Mouse (Mus musculus) frontal cortex, postnatal 10 days (tissue): ENCODE measurements around the gene Spin1.
A peak's percentile ranks its signal among the peaks of the same experiment; 100 is the strongest.
"Not testable (repeated sequence)": the region's sequence is repeated elsewhere in the genome, so short reads cannot be mapped to it uniquely, and the experiment has no call there.

Experiments
- DNase-seq, 2 experiments: peaks; one replicate each; pipeline ENCODE4 v3.0.0; 2022; ENCODE audit warnings: low spot score in 2 of 2, mixed read lengths in 1 of 2

Gene Spin1

DNA sequence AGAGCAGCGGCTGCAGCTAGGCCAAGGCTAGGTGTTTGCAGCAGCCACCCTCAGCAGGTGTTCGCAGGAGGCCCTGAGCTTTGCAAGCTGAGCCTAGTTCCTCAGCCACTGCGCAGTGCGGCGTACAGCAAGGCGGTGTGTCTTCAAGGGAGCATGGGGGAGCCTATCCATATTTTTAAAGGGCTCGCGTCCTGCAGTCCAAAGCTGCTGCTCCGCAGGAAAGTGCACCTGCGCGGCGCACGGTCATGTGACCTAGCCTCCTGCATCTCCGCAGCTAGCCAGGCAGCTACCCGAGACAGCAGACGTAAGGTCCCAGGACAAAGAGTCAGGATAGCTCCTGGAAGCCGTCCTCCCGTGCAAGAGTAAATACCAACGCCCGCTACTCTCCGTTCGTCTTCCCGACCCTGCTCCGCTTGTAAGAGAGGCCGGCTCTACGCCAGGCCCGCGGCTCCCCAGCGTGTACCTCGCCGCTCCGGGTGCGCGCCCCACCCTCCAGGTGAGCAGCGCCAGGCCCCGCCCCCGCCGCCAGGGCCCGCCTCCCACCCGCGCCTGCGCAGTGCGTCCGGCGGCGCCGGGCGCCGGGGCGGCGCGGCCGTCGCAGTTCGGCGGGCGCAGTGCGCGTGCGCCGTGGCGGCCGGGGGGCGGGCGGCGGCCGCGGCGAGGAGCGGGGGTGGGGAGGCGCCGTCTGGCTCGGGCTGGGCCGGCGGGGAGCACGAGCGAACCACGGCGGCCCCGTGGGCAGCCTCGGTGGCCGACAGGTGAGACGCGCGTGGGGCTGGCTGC, at the start of gene Spin1:
Gene Spin1, plus strand, starts transcription at position 648 of the 783 bp plus-strand sequence.
- DNase-seq = peak; percentile 72 to 80

DNA sequence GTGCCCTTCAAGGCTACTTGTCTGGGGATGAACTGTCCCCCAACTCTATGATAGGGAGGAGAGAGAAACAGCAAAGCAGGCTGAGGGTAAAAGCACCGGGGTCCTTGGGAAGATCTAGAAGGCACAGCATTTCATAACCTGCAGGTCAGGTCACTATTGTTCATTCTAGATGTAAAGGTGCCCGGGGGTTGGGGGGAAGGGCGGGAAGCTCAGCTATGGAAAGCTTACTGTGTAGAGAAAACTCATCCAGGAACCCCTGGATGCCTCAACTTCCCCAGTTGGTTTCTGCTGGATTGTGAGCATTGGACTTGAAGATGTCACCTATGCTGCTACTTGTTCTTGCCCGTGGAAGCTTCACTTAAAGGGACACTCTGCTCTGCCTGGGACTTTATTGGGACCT, 49.7 kb upstream of the Spin1 start:
- DNase-seq = no peak

DNA sequence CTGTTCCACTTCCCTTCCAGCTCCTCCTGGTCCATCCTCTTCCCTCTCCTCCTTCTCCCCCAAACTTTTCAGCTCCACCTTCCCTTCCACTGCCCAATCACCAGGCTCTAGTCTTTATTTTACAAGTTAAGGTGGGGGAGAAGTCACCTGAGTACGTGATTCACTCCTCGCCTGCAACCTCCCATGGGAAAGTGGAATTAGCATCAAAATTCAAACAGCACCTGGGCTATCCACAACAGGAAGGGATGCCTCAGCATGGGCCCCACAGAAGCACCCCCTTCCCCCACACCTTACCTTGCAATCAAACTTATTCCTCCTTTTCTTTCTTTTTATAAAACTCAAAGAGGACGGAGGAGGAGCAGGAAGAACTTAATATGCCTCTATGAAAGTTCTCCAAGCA, 48.3 kb upstream of the Spin1 start:
- no peak for DNase-seq

DNA sequence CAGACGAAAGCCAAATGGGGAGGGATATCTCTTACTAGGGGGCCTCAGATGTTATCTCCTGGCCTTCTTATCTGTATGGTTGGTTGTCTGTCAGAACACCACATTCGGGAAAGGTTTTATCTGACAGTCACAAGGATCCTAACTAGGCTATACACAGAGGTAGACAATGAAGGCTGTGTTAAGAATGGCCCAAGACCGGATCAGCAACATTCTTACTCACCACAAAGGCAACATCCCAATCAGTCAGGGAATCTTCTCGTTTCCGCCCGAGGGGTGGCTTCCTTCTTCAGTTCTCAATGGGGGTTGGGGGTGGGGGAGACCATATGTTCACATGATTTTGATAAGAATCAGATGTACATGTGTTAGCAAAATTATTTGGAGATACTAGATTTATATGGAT, 37.7 kb upstream of the Spin1 start:
- DNase-seq = no peak

DNA sequence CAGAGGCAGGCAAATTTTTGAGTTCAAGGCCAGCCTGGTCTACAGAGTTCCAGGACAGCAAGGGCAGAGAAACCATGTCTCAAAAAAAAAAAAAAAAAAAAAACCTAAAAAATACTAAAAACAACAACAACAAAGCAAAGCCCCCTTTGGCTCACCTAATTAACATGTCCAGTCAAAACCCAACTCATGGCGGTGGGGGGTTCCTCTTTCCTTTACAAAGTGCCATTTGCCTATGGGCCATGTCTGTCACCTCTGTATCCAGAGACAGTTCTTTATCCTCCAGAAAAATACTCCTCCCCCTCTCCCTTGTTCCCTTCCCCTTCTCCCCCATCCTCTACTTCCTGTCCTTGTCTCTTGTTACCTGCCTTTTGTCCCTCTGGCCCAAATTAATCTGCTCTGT, 37.0 kb upstream of the Spin1 start:
- no peak for DNase-seq

DNA sequence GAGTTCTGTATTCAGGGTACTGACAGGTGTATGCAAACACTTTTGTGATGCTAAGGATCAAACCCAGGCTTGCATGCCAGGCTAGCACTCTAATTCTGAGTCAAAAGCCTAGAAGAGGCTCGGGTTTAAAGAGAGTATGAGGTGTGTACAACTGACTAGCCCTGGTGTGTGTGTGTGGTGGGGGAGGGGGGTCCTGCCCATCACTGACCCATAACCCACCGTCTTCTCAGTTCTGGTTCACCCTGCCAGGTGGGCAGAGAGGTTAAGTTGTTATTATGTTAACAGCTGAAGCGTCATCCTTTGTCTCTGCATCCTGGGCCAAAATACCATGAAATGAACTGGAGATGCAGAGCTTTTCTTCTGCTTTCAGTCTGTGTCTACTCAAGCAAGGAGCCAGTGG, 36.3 kb upstream of the Spin1 start:
- DNase-seq = no peak

DNA sequence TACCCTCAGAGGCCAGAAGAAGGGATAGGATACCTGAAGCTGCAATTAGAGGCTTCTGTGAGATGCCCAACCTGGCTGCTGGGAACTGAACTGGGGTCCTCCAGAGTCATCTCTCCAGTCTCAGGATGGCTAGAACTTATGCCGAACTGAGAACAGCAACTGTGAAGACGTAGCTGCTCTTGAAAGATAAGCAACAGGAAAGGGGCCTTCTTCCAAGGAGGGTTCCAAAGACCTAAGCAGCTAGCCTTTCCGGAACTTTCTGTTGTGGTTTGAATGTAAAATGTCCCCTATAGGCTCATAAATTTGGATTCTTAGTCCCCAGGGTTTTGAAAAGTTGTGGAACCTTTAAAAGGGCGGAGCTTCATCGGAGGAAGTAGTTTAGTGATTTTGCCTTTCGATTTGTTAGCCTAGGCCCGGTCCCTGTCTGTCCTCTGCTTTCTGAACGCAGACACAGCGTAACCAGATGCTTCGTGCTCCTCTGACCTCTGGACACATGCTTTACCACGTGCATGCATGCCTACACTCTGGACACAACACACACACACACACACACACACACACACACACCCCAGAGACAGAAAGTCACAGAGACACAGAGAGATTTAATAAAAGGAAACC, 29.5 kb upstream of the Spin1 start:
- no peak for DNase-seq

DNA sequence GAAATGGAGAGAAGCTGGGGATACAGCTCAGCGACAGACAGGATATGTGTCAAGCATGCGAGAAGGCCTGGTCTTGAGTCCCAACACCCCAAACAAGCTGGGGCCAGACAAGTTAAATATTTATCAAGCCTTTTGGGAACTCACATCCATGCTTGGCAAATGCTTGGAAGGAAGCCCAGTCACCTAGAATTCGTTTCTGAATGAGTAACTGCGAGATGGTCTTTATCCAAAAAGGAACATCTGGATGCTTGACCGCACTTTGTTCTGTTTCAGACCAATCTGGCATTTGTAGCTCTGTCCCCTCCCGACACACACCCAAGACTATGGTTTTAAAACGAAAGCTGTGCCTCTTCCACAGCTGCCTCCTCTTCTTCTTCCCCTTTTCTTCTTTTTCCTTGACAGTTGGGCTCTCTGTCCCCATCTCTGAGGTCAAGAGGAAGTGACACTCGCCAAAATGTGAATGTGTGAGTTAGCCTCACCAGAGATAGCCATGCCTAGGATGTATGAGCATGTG, 28.9 kb upstream of the Spin1 start:
- no peak for DNase-seq

DNA sequence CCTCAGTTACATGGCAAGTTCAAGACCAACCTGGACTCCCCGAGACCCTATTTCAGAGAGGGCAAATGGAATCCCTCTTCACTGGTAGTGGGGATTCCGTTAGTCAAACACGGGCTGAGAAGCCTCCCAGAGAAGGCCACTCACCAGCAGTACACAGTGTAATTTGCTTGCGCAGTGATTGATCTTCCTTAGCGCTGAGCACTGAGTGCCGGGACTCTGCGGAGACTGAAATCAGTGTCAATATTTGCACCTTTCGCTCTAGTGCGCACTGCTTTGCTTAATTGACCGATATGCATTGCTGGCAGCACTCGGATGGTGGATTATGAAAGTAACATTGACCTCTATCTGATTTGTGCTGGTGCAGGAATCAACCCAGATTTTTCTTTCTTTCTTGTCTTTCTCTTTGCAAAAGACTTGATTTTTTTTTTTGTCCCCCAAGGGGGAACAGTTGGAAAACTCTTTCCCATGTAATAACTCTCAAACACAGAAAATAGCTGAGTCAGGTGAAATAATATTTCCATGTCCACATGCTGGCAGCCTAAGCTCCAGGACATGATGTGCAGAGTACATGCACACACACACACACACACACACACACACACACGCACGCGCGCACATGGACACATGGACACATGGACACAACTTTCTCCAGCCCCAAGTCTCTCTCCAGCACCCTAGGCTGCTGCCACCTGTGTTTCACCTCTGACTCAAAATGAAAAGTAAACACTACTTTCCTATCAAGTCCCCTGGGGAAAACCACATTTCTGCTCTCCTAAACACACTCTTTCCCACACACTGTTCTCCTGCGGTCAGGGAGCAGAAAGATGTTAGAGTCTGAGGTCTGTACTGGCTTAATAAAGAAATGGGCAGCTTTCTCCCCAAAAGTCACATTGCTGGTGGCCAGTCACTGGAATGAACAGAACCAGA, 27.5 kb upstream of the Spin1 start:
- no peak for DNase-seq

DNA sequence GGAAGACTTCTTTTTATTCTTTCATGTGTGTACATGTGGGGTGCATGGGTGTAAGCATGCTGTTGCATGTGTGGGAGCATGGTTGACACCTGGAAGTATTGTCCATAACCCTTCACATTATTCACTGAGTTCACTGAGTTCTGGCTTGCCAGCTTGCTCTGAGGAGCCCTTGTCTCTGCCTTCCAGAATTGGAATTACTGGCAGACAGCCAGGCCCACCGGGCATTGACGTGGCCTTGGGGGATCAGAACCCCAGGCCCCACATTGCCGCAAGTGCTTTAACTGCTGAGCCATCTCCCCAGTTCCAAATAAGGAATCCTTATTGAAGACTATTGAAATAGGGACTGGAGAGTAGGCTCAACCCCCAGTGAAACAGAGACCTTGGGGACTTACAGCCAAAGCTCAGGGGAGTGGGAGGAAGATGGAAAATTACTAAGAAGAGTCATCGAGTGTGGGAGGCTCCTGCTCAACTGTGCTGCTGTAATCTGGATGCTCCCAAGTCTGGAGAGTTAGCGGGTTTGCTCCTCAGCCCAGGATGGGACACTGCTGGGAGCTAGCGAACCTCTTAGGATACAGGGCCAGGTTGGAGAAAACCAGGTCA, 26.5 kb upstream of the Spin1 start:
- DNase-seq = no peak

DNA sequence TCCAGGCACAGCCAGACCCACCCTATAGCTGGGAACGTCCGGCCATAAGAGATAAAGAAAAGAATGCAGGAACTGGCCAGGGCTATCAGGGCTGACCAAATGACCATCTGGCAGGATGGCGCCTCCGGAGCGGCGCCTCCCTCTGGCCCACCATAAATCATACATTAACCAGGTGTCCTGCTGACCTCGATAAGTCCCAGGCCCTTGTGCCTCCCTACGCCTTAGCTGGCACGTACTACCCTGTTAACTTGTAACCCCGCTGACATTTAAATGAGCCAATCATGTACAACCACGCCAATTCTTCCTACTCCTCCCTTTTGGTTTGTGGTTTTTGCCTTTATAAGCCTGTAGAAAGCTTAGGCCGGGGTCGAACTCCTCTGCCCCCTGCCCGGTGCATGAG, 24.5 kb upstream of the Spin1 start:
- not testable (repeated sequence) for DNase-seq

DNA sequence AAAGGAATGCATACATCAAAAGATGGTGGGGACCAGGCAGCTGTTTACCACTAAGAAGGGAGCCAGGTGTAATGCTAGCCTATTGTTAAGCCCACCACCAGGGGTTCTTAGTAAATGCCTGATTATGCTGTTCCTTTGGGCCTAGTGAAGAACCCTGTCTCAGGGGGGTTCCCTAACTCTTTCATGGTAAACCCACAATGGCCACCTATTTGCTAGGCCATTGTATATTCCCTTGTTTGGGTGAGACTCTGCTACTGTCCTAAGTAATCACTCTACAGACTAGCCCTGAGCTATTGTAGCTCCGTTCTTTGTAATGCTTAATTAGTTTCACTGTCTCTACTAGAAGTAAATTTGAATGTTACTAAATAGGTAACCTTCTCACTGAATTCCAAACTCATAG, 22.1 kb upstream of the Spin1 start:
- not testable (repeated sequence) for DNase-seq

DNA sequence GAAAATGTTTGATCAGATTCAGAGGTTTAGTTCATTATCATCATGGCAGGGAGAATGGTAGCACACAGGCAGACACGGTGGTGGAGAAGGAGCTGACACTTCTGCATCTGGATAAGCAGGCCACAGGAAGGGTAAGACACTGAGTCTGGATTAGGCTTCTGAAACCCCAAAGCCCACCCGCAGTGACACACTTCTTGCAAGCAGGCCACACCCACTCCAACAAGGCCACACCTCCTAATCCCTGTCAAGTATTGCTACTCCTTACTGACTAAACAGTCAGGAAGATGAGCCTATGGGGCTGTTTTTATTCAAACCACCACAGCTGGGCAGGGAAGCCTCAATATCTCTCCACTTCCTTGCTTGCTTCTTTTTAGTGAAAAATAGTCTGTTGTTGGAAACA, 19.9 kb upstream of the Spin1 start:
- DNase-seq = no peak

DNA sequence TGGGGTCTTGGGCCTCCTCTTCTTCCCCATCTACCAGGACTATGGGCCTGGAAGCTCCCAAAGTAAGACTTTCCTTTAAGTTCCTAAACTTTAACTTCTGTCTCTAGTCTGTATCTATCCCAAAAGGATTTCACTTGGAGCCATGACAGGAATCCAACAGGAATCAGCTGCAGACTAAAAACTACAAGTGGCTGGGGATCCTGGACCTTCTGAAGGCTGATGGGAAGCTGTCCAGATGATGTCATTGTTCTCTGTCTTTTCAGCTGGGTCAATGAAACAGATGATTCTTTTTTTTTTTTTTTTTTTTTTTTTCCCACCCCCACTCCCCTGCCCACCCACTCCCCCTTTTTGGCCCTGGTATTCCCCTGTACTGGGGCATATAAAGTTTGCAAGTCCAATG, 16.4 kb upstream of the Spin1 start:
- DNase-seq = no peak

DNA sequence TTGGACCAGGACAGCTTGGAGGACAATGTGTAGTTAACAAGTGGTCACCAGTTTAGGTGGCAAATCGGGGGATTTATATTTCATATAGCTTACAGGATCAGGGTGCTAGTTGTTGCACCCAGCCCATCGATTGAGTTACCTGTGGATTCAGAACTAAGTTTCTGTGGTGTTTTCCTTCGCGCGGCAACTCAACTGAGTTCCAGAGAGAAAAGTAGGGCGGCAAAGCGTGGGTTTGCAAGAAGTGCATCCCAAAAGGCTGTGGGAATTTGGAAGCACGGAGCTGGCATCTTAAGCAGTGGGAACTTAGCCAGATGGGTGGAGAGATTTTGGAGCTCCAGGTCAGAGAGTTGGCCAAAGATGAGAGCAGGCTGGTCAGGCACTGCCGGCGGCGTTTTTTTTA, 14.7 kb upstream of the Spin1 start:
- DNase-seq = no peak

DNA sequence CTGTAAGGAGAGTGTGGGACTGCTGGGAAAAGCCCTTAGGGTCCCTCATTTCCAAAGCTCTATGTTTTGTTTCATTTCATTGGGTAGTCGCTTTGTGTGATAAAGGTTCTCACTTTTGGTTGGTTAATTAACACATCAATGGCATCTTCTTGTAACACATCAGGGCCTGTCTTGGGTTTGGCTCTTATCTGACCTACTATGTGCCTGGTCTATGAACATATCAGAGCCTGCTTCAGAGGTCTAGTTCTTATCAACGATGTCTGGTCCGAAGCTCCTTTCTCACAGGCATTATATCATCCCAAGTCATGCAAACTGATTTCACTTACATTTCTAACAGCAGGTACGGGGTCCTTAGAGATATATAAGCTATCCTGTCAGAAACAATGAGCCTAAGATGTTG, 13.4 kb upstream of the Spin1 start:
- DNase-seq = no peak

DNA sequence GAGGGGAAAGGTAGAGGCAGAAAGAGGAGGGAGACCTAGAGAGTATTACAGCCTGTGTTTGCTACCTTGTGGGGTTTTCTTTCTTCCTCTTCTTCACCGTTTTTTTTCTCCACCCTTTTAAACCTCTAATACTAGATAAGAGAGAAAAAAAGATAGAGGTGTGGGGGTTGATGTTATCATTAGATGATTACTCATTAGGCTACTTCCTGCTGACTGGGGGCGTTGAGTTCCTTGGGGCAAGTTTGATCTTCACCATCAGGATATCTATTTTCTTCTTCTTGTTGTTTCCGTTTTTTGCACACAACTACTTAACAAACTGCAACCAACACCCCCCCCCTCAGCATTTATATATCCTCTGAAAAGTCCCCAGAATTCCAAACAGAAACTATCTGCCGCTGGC, 12.5 kb upstream of the Spin1 start:
- no peak for DNase-seq

DNA sequence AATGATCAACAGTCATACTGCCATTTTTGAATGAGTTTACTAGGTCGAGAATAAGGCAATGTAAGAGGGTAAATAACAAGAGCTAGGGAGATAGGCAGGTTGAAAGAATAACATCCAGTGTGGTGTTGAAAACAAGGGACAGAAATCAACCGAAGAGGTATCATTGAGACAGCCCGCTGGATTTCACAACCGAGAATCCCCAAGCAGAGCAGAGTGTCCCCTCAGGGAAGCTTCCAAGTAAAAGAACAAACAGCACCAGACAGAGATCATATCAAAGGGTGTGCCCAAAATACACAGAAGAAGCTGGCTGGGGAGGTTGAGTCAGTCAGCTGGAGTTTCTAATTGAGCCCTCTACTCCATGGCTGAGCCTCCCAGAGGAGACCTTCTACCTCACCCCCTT, 11.6 kb upstream of the Spin1 start:
- no peak for DNase-seq

DNA sequence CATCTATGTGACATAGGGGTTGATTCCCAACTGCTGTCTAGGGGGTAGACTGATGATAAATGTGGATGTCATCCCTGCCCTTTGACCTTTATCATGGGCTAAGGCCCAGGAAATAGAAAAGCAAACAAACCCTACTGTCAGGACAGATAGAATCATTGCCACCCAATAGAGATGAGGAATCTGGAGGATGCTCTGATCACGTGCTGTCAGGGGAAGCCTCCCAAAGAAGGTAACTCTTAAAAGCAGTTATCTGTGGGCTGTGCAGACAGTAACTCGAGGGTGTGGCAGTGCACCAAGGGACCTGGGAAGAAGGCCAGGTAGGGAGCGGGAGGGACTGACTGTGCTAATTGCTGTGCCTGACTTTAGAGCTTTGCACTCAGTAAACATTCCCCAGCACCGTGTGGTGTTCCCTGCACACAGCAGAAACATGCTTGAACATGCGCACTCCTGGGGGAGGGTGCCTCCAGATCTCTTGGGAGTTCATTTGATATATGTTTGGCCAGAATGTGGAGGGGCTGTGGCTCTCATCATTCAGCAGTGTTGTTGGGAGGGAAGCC, 10.5 kb upstream of the Spin1 start:
- DNase-seq = no peak

DNA sequence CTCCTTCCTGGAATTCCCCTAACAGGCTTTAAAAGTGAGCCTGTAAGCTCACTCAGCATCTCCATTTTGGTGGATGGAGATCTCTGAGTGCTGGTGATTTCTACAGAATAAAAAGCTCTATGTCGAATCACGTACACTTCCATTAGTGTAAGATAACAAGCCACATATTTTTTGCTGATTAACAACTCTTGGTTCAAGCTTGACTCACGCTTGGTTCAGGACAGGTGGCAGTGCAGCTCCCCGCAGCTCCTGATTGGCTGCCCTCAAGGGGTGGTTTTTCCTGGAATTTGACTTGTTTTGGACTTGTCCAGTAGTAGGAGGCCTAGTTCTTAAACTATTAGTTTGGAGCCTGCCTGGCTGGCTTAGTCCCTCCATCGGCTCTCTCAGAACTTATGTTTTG, 7.2 kb upstream of the Spin1 start:
- no peak for DNase-seq

DNA sequence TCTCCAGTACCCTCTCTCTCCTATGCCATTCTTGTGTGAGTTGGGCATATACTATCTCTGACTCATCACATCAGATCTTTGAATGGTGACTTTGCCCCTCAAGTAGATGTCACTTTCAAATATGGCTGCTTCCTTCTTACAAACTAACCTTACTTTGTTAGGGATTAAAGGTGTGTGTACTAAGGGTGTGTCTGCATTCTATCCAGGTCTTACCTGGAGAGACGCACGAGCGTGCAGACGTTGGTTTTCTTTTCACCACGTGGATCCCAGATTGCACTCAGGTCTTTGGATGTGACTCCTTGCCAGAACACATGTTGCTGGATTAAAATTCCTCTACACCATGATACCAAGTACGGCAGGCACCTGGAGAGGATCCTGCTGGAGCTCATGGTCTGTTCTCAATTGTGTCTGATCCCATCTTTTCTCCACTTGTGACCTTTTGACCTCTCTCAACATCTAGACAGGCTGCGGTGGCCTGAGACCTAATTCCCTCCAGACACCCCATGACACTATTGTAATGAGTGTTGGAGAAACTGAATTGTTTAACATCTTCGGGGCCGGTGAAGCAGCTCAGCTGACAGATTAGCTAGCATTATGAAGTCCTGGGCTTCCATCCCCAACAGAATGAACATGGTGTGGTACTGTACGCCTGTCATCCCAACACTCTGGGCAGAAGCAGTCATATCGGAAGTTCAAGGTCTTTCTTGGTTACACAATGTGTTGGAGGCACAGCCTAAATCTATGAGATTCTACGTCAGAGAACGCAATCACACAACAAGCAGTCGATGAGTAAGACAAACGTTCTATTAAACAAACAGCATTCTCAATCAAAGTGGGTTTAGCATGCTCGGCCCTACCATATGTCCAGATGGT, 6.1 kb upstream of the Spin1 start:
- DNase-seq = no peak
